In the genomic region with DNA sequence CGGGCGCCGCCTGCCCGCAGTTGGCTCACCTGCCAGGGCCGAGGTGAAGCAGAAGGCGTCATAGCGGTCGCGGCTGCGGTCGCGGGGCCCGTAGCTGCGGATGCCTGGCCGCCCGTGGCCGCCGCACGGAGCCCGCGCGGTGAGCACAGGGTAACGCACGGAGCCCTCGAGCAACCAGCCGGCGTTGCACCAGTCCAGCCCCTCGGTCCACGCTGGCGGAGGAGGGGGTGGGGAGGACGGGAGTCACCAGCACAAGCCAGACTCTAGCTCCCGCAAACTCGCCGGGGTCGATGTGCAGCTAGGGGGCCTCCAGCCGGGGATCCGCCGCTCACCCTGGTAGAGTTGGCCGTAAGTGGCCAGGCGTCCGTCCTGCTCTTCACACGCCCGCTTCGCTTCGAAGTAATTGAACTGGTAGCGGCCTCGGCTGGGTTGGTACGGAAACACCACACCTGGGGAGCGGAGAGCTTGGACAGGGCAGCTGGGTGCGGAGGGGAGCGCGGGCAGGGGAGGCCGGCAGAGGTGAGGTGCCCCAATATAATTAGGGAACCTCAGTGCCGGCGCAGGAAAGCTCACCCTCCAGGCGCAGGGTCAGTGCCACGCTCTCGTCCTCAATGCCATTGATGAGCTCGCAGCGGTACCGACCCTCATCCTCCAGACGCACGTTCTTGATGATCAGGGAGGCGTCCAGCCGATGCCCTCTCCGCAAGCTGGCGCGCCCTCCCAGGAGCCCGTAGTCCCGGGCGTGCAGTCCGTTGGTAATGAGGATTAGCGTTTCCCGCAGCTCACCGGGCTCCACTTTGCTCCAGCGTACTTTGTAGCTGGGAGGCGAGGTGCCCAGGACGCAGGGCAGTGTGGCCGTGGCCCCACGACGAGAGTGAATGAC, we compare ENCODE assay signal across 8 mouse cellular contexts. TPM values are rescaled to one million over a fixed set of nuclear protein-coding genes. Genes with fewer than 3 reads are reported as not detected.
DNase-seq lines count a peak whose midpoint lies in the region; ATAC-seq and TF ChIP-seq lines count a peak whose summit lies in the region.

No protein-coding gene starts in this region.

- TF ChIP-seq POLR2A in cerebellum, adult 2 months (IDR thresholded peaks at IDR 0.05; ENCODE audit: borderline replicate concordance, insufficient read depth, low read length): no peak

- H3K4me1 ChIP-seq in cerebellum, adult 2 months (ENCODE audit: control insufficient read depth, insufficient read depth, low read length): peaks cover 4% of the 10 kb centered on the region; the same call in 1 of the 2 replicates
- peaks cover 16% of the 10 kb centered on the region for H3K4me1 ChIP-seq in neural tube, embryonic 11.5 days (ENCODE audit: control insufficient read depth, insufficient read depth, low read length)

- H3K9ac ChIP-seq in neural tube, embryonic 11.5 days (ENCODE audit: low read length): peak overlapping the region; percentile 31; the same call in 1 of the 2 replicates

- H3K27ac ChIP-seq in cerebellum, adult 2 months (ENCODE audit: insufficient read depth, low read length): no peak overlapping the region
- no peak overlapping the region for H3K27ac ChIP-seq in neural tube, embryonic 11.5 days (ENCODE audit: low read depth, low read length)

- H3K36me3 ChIP-seq in neural tube, embryonic 11.5 days (ENCODE audit: control insufficient read depth, insufficient read depth, low read length): no peaks in the 10 kb centered on the region

- peak overlapping the region; percentile 54 for H3K4me3 ChIP-seq in cerebellum, adult 2 months (replicated peaks; ENCODE audit: insufficient read depth, low read depth, low read length)
- H3K4me3 ChIP-seq in neural tube, embryonic 11.5 days (ENCODE audit: low read depth, low read length): peak overlapping the region; percentile 53

- H3K9me3 ChIP-seq in neural tube, embryonic 11.5 days (ENCODE audit: control insufficient read depth, low read length): no peaks in the 10 kb centered on the region; the same call in 1 of the 2 replicates

- H3K27me3 ChIP-seq in cerebellum, adult 2 months (ENCODE audit: control insufficient read depth, insufficient read depth, low read length): no peaks in the 10 kb centered on the region
- peaks cover 57% of the 10 kb centered on the region for H3K27me3 ChIP-seq in neural tube, embryonic 11.5 days (ENCODE audit: control insufficient read depth, insufficient read depth, low read length)

- peak; percentile 56; the same call in 1 of the 2 replicates for ATAC-seq in neural tube, embryonic 11.5 days (ENCODE audit: insufficient read depth, low FRiP score, low TSS enrichment)
- ATAC-seq in megakaryocyte, adult 5-6 weeks (ENCODE audit: poor library complexity, severe bottlenecking): peak; percentile 63; the same call in 1 of the 2 replicates

- DNase-seq in cerebellum, adult 2 months: peak in 1 of 2 experiments; percentile 30
- DNase-seq in cerebellum, adult 11 months: no peak
- peak; percentile 64 for DNase-seq in neural tube, embryonic 11.5 days (ENCODE audit: low spot score)
- DNase-seq in neural tube, embryonic 10.5 days (ENCODE audit: extremely low spot score, low spot score): no peak
- DNase-seq in heart, postnatal 4 days: peak; percentile 26
- no peak for DNase-seq in c-Kit-positive CD71-positive TER-119-positive erythroid progenitor cells, embryonic 14.5 days (ENCODE audit: low spot score)
- DNase-seq in thymus, postnatal 4 days: no peak

- no peak for TF ChIP-seq CTCF in cerebellum, adult 2 months (IDR thresholded peaks at IDR 0.05; ENCODE audit: borderline replicate concordance, insufficient read depth, low read depth, low read length)

- peak overlapping the region; percentile 95 for H3K4me2 ChIP-seq in neural tube, embryonic 11.5 days (ENCODE audit: low read depth)

- WGBS in cerebellum, adult 2 months: under 1% methylated on average over 81 of the region's 81 CpGs
- under 1% methylated on average over 81 of the region's 81 CpGs for WGBS in neural tube, embryonic 11.5 days

RNA-seq across cellular contexts. Expression of a gene that starts 4.0 kb away (rescaled TPM):
- 103 and 112 TPM in 2 replicates for polyA plus RNA-seq in cerebellum, adult 2 months (2012; rRNA removed)
- polyA plus RNA-seq in neural tube, embryonic 11.5 days (2014; fragmentation: Nextera tagmentation; extraction: Ambion mirVana): 0.14 TPM in 1 of 2 replicates, not detected in the other
- not detected for total RNA-seq in heart, postnatal 4 days (2021)
- not detected in 2 replicates for total RNA-seq in megakaryocyte, adult 5-6 weeks (2015)
- total RNA-seq in megakaryocyte, adult 5-6 weeks (2017): not detected in 2 replicates

RNA-seq across cellular contexts. Expression of a gene that starts 19.5 kb away (rescaled TPM):
- polyA plus RNA-seq in cerebellum, adult 2 months (2012; rRNA removed): 11.4 and 14.4 TPM in 2 replicates
- polyA plus RNA-seq in neural tube, embryonic 11.5 days (2014; fragmentation: Nextera tagmentation; extraction: Ambion mirVana): 32.5 and 34.2 TPM in 2 replicates
- 1 to 10 TPM; 7.2 to 7.5 TPM for total RNA-seq in heart, postnatal 4 days (2021)
- 7.3 TPM in 2 replicates for total RNA-seq in megakaryocyte, adult 5-6 weeks (2015)
- total RNA-seq in megakaryocyte, adult 5-6 weeks (2017): 9.5 and 10.1 TPM in 2 replicates

RNA-seq across cellular contexts. Expression of a gene that starts 23.4 kb away (rescaled TPM):
- polyA plus RNA-seq in cerebellum, adult 2 months (2012; rRNA removed): 357 and 400 TPM in 2 replicates
- 0.31 and 0.72 TPM in 2 replicates for polyA plus RNA-seq in neural tube, embryonic 11.5 days (2014; fragmentation: Nextera tagmentation; extraction: Ambion mirVana)
- total RNA-seq in heart, postnatal 4 days (2021): under 1 TPM; 0.12 to 0.29 TPM
- total RNA-seq in megakaryocyte, adult 5-6 weeks (2015): not detected in 2 replicates
- not detected in 2 replicates for total RNA-seq in megakaryocyte, adult 5-6 weeks (2017)

RNA-seq across cellular contexts. Expression of a gene that starts 34.9 kb away (rescaled TPM):
- polyA plus RNA-seq in cerebellum, adult 2 months (2012; rRNA removed): 118 and 120 TPM in 2 replicates
- polyA plus RNA-seq in neural tube, embryonic 11.5 days (2014; fragmentation: Nextera tagmentation; extraction: Ambion mirVana): 127 and 131 TPM in 2 replicates
- total RNA-seq in heart, postnatal 4 days (2021): 10 to 100 TPM; 77.4 to 80.8 TPM
- total RNA-seq in megakaryocyte, adult 5-6 weeks (2015): 48.2 and 56.4 TPM in 2 replicates
- total RNA-seq in megakaryocyte, adult 5-6 weeks (2017): 17.8 and 29.3 TPM in 2 replicates

RNA-seq across cellular contexts. Expression of a gene that starts 52.6 kb away (rescaled TPM):
- polyA plus RNA-seq in cerebellum, adult 2 months (2012; rRNA removed): 2.7 and 3.4 TPM in 2 replicates
- polyA plus RNA-seq in neural tube, embryonic 11.5 days (2014; fragmentation: Nextera tagmentation; extraction: Ambion mirVana): 59.5 and 60.2 TPM in 2 replicates
- total RNA-seq in heart, postnatal 4 days (2021): 10 to 100 TPM; 66.5 to 70.4 TPM
- total RNA-seq in megakaryocyte, adult 5-6 weeks (2015): not detected in 2 replicates
- total RNA-seq in megakaryocyte, adult 5-6 weeks (2017): not detected in 2 replicates

Comparison
In these comparisons a context has a peak if more than half of its experiments do, and no peak if none do; other contexts are left out.
1. DNase-seq: peak in neural tube, embryonic 11.5 days (single experiment) and heart, postnatal 4 days (single experiment); none in cerebellum, adult 11 months (single experiment), neural tube, embryonic 10.5 days (single experiment), c-Kit-positive CD71-positive TER-119-positive erythroid progenitor cells, embryonic 14.5 days (single experiment) and thymus, postnatal 4 days (single experiment).